Mouse (Mus musculus): ENCODE data around the gene Arl5c. TPM values are rescaled to one million over a fixed set of nuclear protein-coding genes. Genes with fewer than 3 reads are reported as not detected.
A peak's percentile ranks its signal among the peaks of the same experiment; 100 is the strongest.

Gene Arl5c
- total RNA-seq, 2 experiments from 2014 or later, result 0.89 to 1.7 TPM

- intact Hi-C loops (cut with DNase I), result loop anchor here (5.0 kb wide), 1 partner anchor 181 kb away; the partner anchor contains the start of gene Cdk12
- DNase-seq (ENCODE audit: low spot score in 2 of 2), result peak in 1 of 2 experiments; percentile 62
Observed at GRCm38 (mm10) chr11:98021565-98022252, 25.7 kb upstream of the Arl5c start.

DNA sequence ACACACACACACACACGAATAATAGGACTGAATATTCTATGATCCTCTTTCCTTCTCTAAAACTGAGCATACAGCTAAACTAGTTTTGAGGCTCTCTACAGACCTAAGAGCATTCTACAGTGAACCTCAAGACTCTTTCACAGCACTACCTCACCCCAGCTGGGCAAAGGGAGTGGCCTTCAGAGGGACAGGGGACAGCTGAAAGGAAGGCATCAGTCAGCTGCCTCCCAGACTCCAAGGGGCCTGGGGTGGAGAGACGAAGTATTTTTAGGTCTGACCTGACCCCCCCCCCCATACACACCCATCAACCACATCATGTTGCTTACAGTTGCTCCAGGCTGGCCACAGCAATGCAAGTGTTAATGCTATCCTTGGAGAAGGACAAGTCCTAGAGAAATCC, 25.1 kb upstream of the Arl5c start:
- intact Hi-C loops (cut with DNase I), result loop anchor here (5.0 kb wide), 1 partner anchor 181 kb away; the partner anchor contains the start of gene Cdk12
- no peak for DNase-seq (ENCODE audit: low spot score in 2 of 2)

GRCm38 (mm10) chr11:98020710-98021109, 24.7 kb upstream of the Arl5c start:
- no peak for DNase-seq (ENCODE audit: low spot score in 2 of 2)
- intact Hi-C loops (cut with DNase I), result loop anchor here (5.0 kb wide), 1 partner anchor 182 kb away; the partner anchor contains the start of gene Cdk12

- peak in 1 of 2 experiments; percentile 58 for DNase-seq (ENCODE audit: low spot score in 2 of 2)
- intact Hi-C loops (cut with DNase I), result loop anchor here (5.0 kb wide), 1 partner anchor 182 kb away; the partner anchor contains the start of gene Cdk12
Observed at GRCm38 (mm10) chr11:98019883-98020610, 24.1 kb upstream of the Arl5c start.

DNA sequence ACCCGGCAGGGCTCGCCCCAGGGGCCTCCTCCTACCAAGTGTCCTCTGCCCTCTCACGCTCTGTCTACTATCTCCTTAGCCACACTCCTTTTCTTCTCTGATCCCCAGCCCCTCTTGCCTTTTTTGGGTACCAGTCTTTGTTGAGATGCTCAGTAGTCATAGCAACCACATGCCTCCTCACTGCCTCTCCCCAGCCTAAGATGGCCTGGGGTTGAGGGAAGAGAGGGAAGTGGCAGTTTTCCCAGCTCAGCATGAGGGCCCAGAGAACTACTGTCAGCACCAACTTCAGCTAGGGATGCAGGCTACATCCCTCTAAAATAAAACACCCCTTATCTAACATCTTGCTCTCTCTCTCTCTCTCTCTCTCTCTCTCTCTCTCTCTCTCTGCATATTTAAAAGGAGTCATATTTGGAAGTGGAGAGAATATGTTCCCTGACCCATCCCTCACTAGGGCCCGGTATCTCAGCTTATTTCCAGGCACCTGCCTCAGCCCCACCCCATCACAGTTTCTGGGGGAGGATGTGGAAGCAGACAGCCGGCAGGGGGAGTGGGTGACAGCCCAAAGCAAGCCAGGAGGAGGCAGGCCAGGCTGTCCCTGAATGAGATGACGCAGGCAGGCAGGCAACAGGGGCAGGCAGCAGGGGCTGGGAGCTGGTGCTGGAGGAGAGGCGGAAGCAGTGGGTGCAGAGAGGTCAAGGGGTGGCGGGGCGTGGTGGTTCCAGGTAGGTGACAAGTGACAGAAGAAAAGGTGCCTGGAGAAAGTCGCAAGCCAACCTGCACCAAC, 23.1 kb upstream of the Arl5c start:
- peak; percentile 79 to 96 for DNase-seq (ENCODE audit: low spot score in 2 of 2)
- intact Hi-C loops (cut with DNase I), result no loop called here

DNA sequence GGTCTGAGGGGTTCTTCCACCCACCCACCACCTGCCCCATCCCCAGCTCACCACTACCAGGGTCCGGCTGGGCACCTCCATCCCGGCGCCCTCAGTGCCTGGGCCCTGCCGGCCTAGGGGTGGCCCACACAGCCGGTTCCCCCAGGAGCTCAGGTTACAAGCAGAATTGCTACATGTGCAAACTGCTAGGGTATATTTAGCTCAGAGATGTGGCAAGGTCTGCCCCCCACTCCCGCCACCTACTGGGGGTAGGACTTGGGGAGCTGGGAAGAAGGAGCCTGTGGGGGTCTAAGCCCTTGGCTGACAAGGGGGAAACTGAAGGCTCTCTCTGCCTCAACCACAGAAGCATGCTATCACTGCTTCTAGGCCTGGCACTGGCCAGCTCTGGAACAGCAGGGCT, 22.2 kb upstream of the Arl5c start:
- intact Hi-C loops (cut with DNase I), result no loop called here
- DNase-seq (ENCODE audit: low spot score in 2 of 2), result no peak

- intact Hi-C loops (cut with DNase I), result no loop called here
- no peak for DNase-seq (ENCODE audit: low spot score in 2 of 2)
Observed at GRCm38 (mm10) chr11:98016824-98017223, 20.8 kb upstream of the Arl5c start.

DNA sequence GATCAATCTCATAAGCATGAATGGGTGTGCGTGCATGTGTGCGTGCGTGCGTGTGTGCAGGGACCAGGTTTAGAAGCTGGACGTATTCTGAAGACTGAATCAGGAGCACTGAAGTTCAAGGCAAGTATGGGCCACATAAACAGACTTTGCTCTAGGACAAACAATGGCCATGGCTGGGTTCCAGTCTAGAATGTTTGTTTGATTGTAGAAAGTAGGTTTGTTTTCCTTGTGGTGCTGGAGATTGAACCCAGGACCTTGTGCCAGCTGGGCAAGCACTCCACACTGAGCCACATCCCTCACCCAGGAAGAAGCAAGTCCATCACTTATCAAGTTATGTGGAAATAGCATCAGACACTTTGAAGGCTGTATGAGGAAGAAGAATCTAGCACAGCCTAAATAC, 20.2 kb upstream of the Arl5c start:
- DNase-seq (ENCODE audit: low spot score in 2 of 2), result no peak
- intact Hi-C loops (cut with DNase I), result no loop called here

- DNase-seq (ENCODE audit: low spot score in 2 of 2), result no peak
- intact Hi-C loops (cut with DNase I), result no loop called here
Observed at GRCm38 (mm10) chr11:98012831-98013230, 16.9 kb upstream of the Arl5c start.

DNA sequence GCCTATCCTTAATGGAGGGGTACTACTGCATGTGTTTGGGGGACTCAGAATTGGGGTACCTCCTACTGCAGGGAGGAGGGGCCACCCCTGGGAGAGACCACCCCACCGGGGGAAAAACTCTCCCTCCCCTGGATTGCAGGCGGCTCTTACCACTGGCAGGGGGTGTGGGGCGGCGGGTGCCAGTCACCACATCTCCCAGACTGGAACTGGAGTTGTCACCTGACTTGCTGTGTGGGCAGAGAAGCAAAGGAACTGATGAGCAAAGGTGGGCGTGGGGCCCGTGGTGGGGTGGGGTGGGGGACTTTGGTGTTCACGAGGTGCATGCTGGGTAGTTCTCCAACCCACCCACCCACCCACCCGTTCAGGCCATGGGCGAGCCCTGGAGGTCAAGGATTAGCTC, 15.7 kb upstream of the Arl5c start:
- DNase-seq (ENCODE audit: low spot score in 2 of 2), result peak in 1 of 2 experiments; percentile 76
- intact Hi-C loops (cut with DNase I), result no loop called here

- no peak for DNase-seq (ENCODE audit: low spot score in 2 of 2)
- intact Hi-C loops (cut with DNase I), result no loop called here
Observed at GRCm38 (mm10) chr11:98008087-98008486, 12.1 kb upstream of the Arl5c start.

GRCm38 (mm10) chr11:98005686-98006085, 9.7 kb upstream of the Arl5c start:
- intact Hi-C loops (cut with DNase I), result no loop called here
- no peak for DNase-seq (ENCODE audit: low spot score in 2 of 2)

GRCm38 (mm10) chr11:98005076-98005475, 9.1 kb upstream of the Arl5c start:
- no peak for DNase-seq (ENCODE audit: low spot score in 2 of 2)
- intact Hi-C loops (cut with DNase I), result no loop called here

GRCm38 (mm10) chr11:98004161-98004560, 8.2 kb upstream of the Arl5c start:
- intact Hi-C loops (cut with DNase I), result no loop called here
- peak; percentile 80 to 92 for DNase-seq (ENCODE audit: low spot score in 2 of 2)

GRCm38 (mm10) chr11:98003171-98003671, 7.2 kb upstream of the Arl5c start:
- intact Hi-C loops (cut with DNase I), result no loop called here
- no peak for DNase-seq (ENCODE audit: low spot score in 2 of 2)

GRCm38 (mm10) chr11:98002627-98003026, 6.6 kb upstream of the Arl5c start:
- DNase-seq (ENCODE audit: low spot score in 2 of 2), result peak; percentile 65 to 71
- intact Hi-C loops (cut with DNase I), result no loop called here

DNA sequence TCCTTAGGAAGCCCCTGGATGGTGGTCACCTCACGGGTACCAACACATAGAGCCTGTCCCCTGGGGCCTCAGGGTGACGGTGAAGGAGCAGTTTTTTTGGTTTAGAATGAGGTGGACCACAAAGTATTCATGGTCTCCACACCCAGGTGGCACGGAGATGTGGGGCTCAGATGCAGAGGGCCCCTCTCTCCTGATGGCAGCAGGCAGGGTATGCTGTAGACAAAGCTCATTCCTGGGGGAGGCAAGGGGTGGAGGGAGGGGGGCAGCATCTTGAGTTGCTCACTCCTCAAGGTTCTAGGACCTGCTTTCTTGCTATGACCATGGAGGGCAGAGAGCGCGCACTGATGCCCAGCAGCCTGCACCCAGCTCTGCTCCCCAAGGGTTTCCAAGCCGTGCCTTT, 6.0 kb upstream of the Arl5c start:
- intact Hi-C loops (cut with DNase I), result no loop called here
- DNase-seq (ENCODE audit: low spot score in 2 of 2), result no peak

DNA sequence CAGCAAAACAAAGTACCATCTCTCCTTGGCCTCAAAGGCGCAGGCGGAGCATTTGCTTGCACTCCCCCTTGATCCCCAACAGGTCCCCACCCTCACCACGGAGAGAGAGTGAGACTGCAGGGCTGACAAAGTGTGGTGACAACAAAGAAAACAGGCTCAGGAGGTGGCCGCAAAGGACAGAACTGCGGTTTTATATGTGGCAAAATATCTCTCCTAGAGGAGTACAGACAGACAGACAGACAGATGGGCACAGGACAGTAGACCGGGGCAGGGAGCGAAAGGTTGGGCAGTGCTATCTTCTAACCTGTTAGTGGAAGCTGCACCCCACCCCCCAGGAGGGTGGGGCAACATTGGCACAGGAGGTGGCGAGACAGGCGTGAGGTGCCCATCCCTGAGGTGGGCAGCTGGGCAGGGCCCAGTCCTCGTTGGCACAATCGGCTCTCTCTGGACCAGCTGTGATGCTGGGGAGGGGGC, 5.4 kb upstream of the Arl5c start:
- no peak for DNase-seq (ENCODE audit: low spot score in 2 of 2)
- intact Hi-C loops (cut with DNase I), result no loop called here

DNA sequence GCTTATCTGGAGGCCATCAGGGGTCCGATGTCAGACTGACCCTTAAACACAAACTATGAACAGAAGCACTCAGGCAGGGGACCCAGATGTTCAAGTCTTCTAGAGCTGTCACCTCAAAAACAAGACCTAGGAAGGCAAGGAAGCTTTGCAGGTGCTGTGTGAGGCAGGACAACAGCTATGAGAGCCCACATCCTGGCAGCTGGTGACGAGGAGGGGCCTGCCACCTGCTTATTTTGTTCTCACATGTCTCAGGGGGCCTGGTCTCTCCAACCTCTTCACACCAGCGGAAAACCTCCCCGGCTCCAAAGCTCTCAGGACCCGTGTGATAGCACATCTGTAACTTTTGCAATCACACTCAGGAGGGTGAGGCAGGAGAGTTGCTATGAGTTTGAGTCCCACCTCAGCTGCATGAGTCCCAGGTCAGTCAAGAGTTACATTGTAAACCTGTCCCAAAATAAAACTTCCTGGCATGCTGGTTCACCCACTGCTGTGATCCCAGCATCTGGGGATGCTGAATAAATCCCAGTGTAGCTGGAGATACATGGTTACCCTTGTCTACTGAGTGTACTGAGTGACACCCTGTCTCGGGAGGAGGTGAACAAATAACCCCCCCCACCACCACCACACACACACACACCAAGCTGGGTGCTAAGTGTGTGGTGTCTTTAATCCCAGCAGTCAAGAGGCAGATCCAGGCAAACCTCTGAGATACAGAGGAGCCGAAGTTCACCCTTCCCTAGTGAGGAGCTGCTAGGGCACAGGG, 4.6 kb upstream of the Arl5c start:
- intact Hi-C loops (cut with DNase I), result no loop called here
- no peak for DNase-seq (ENCODE audit: low spot score in 2 of 2)

Measured in left cerebral cortex, postnatal 25 days (tissue).